Mouse (Mus musculus): ENCODE results near the gene Kif3c. TPM values are rescaled to one million over a fixed set of nuclear protein-coding genes. Genes with fewer than 3 reads are reported as not detected.
A peak's percentile ranks its signal among the peaks of the same experiment; 100 is the strongest.

Gene Kif3c
- polyA plus RNA-seq, 1 experiment from 2014 or later: 23.4 TPM

DNA sequence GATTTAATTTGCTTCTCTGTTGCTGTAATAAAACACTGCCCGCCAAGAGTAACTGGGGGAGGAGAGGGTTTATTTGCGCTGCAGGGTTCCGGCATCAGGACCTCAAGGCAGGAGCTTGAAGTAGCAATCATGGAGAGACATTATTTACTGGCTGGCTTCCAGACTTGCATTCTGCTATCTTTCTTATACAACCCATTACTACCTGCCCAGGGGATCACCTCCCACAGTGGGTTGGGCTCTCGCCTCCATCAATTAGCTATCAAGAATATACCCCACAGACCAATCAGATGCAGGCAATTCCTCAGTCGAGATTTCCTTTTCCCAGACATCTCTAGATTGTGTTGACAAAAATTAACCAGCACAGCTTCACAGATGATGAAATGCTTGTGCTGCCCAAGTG is 856 bp upstream of the Kif3c start:
- Histone ChIP-seq H3K27me3 (ENCODE audit: control insufficient read depth, insufficient read depth, low read length) (no peaks in the 10 kb centered on the region), H3K9me3 (ENCODE audit: control insufficient read depth, low read length) (no peaks in the 10 kb centered on the region), H3K9ac (ENCODE audit: low read depth, low read length) (no peak overlapping the region), H3K36me3 (ENCODE audit: control insufficient read depth, insufficient read depth, low read length) (peaks cover 10% of the 10 kb centered on the region), H3K4me1 (replicated peaks; ENCODE audit: control insufficient read depth, insufficient read depth, low read length) (peaks cover 6% of the 10 kb centered on the region), H3K4me2 (replicated peaks; ENCODE audit: low read depth, low read length) (no peak overlapping the region), H3K27ac (ENCODE audit: low read depth, low read length) (no peak overlapping the region), H3K4me3 (ENCODE audit: low read depth, low read length) (no peak overlapping the region)
- DNase-seq (ENCODE audit: low spot score): no peak
- 92% methylated on average over 5 of the region's 5 CpGs for WGBS
- 0 out of 2 replicates have a peak, but pooled peaks have one; percentile 0 for ATAC-seq (ENCODE audit: low FRiP score)

DNA sequence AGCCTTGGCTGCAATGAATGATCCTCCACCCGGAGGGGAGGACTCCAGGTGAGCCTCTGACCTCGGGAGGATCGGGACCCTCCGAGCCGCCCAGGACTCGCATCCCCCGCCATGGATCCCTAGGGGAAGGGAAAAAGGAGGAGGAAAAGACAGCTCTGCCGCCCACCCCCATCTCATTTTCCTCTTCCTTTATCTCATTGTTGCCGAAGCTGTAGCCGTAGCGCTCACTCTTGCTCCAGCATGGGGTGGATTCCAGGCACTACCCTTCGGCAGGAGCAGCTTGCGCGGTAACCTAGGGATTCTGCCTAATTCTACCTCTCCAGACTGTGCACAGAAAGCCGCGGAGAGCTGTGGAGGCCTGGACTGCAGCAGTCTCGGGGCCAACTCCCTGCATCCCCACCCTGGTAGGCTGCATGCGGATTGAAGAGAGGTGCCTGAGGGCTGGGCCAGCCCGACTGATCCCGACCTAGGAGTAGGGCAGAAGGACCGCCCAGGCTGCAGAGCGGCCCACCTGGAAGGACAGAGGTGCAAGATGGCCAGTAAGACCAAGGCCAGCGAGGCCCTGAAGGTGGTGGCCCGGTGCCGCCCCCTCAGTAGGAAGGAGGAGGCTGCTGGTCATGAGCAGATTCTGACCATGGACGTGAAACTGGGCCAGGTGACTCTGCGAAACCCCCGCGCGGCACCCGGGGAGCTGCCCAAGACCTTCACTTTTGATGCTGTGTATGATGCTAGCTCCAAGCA is 687 bp downstream of the Kif3c start:
- peaks cover 10% of the 10 kb centered on the region for H3K4me1 ChIP-seq (replicated peaks; ENCODE audit: control insufficient read depth, insufficient read depth, low read length)
- DNase-seq (ENCODE audit: low spot score): no peak

GRCm38 (mm10) chr12:3366190-3366956 is 1.4 kb downstream of the Kif3c start:
- H3K27ac ChIP-seq (ENCODE audit: low read depth, low read length): no peak overlapping the region; the same call in 1 of the 2 replicates

More for the DNA sequence above, 687 bp downstream of the Kif3c start:
- H3K27me3 ChIP-seq (ENCODE audit: control insufficient read depth, insufficient read depth, low read length): no peaks in the 10 kb centered on the region
- peak overlapping the region; percentile 75 for H3K27ac ChIP-seq (ENCODE audit: low read depth, low read length)
- H3K4me2 ChIP-seq (replicated peaks; ENCODE audit: low read depth, low read length): peak overlapping the region; percentile 92
- H3K36me3 ChIP-seq (ENCODE audit: control insufficient read depth, insufficient read depth, low read length): peaks cover 10% of the 10 kb centered on the region
- no peaks in the 10 kb centered on the region for H3K9me3 ChIP-seq (ENCODE audit: control insufficient read depth, low read length)
- ATAC-seq (ENCODE audit: low FRiP score): peak; percentile 67
- 4% methylated on average over 29 of the region's 31 CpGs for WGBS
- H3K4me3 ChIP-seq (ENCODE audit: low read depth, low read length): peak overlapping the region; percentile 55
- peak overlapping the region; percentile 91 for H3K9ac ChIP-seq (ENCODE audit: low read depth, low read length)

DNA sequence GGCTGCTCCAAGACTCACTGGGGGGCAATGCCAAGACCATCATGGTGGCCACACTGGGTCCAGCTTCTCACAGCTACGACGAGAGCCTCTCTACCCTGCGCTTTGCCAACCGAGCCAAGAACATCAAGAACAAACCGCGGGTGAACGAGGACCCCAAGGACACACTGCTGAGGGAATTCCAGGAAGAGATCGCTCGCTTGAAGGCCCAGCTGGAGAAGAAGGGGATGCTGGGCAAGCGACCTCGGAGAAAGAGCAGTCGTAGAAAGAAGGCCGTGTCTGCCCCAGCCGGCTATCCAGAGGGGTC is 2.0 kb downstream of the Kif3c start:
- H3K27me3 ChIP-seq (ENCODE audit: control insufficient read depth, insufficient read depth, low read length): no peaks in the 10 kb centered on the region
- 93% methylated on average over 14 of the region's 14 CpGs for WGBS
- H3K4me2 ChIP-seq (replicated peaks; ENCODE audit: low read depth, low read length): no peak overlapping the region
- peak overlapping the region; percentile 8; the same call in 1 of the 2 replicates for H3K4me3 ChIP-seq (ENCODE audit: low read depth, low read length)
- DNase-seq (ENCODE audit: low spot score) (no peak), ATAC-seq (ENCODE audit: low FRiP score) (no peak)
- peaks cover 10% of the 10 kb centered on the region for H3K36me3 ChIP-seq (ENCODE audit: control insufficient read depth, insufficient read depth, low read length)
- H3K9me3 ChIP-seq (ENCODE audit: control insufficient read depth, low read length): no peaks in the 10 kb centered on the region
- H3K27ac ChIP-seq (ENCODE audit: low read depth, low read length): no peak overlapping the region
- H3K4me1 ChIP-seq (replicated peaks; ENCODE audit: control insufficient read depth, insufficient read depth, low read length): peaks cover 16% of the 10 kb centered on the region
- H3K9ac ChIP-seq (ENCODE audit: low read depth, low read length): no peak overlapping the region

More at GRCm38 (mm10) chr12:3366190-3366956, 1.4 kb downstream of the Kif3c start:
- Histone ChIP-seq H3K4me2 (replicated peaks; ENCODE audit: low read depth, low read length) (peak overlapping the region; percentile 92), H3K4me3 (ENCODE audit: low read depth, low read length) (peak overlapping the region; percentile 55), H3K9me3 (ENCODE audit: control insufficient read depth, low read length) (no peaks in the 10 kb centered on the region), H3K27me3 (ENCODE audit: control insufficient read depth, insufficient read depth, low read length) (no peaks in the 10 kb centered on the region), H3K36me3 (ENCODE audit: control insufficient read depth, insufficient read depth, low read length) (peaks cover 10% of the 10 kb centered on the region), H3K4me1 (replicated peaks; ENCODE audit: control insufficient read depth, insufficient read depth, low read length) (peaks cover 16% of the 10 kb centered on the region), H3K9ac (ENCODE audit: low read depth, low read length) (peak overlapping the region; percentile 91)
- ATAC-seq (ENCODE audit: low FRiP score) (0 out of 2 replicates have a peak, but pooled peaks have one; percentile 0), DNase-seq (ENCODE audit: low spot score) (no peak)
- 65% methylated on average over 22 of the region's 22 CpGs for WGBS

- H3K4me3 ChIP-seq (ENCODE audit: low read depth, low read length): peak overlapping the region; percentile 27
- peaks cover 16% of the 10 kb centered on the region for H3K4me1 ChIP-seq (replicated peaks; ENCODE audit: control insufficient read depth, insufficient read depth, low read length)
- H3K9ac ChIP-seq (ENCODE audit: low read depth, low read length): 0 out of 2 replicates have a peak overlapping the region, but pooled peaks have one; percentile 19
- H3K9me3 ChIP-seq (ENCODE audit: control insufficient read depth, low read length): no peaks in the 10 kb centered on the region
- ATAC-seq (ENCODE audit: low FRiP score) (no peak), DNase-seq (ENCODE audit: low spot score) (no peak)
- 44% methylated on average over 3 of the region's 3 CpGs for WGBS
- peak overlapping the region; percentile 41 for H3K4me2 ChIP-seq (replicated peaks; ENCODE audit: low read depth, low read length)
- H3K36me3 ChIP-seq (ENCODE audit: control insufficient read depth, insufficient read depth, low read length): peaks cover 10% of the 10 kb centered on the region
- no peaks in the 10 kb centered on the region for H3K27me3 ChIP-seq (ENCODE audit: control insufficient read depth, insufficient read depth, low read length)
- no peak overlapping the region for H3K27ac ChIP-seq (ENCODE audit: low read depth, low read length)
Measured at GRCm38 (mm10) chr12:3368771-3369170, 3.8 kb downstream of the Kif3c start.

- H3K36me3 ChIP-seq (ENCODE audit: control insufficient read depth, insufficient read depth, low read length): peaks cover 10% of the 10 kb centered on the region
- peak overlapping the region; percentile 42; the same call in 1 of the 2 replicates for H3K27ac ChIP-seq (ENCODE audit: low read depth, low read length)
- peak overlapping the region; percentile 34; the same call in 1 of the 2 replicates for H3K9ac ChIP-seq (ENCODE audit: low read depth, low read length)
- WGBS: 11% methylated on average over 11 of the region's 11 CpGs
- peak overlapping the region; percentile 41 for H3K4me2 ChIP-seq (replicated peaks; ENCODE audit: low read depth, low read length)
- DNase-seq (ENCODE audit: low spot score) (peak; percentile 15), ATAC-seq (ENCODE audit: low FRiP score) (peak; percentile 42; the same call in 1 of the 2 replicates)
- H3K9me3 ChIP-seq (ENCODE audit: control insufficient read depth, low read length): no peaks in the 10 kb centered on the region
- no peaks in the 10 kb centered on the region for H3K27me3 ChIP-seq (ENCODE audit: control insufficient read depth, insufficient read depth, low read length)
- peaks cover 16% of the 10 kb centered on the region for H3K4me1 ChIP-seq (replicated peaks; ENCODE audit: control insufficient read depth, insufficient read depth, low read length)
- H3K4me3 ChIP-seq (ENCODE audit: low read depth, low read length): peak overlapping the region; percentile 21
Measured at GRCm38 (mm10) chr12:3370979-3371925, 6.3 kb downstream of the Kif3c start.

GRCm38 (mm10) chr12:3371991-3372390 is 7.1 kb downstream of the Kif3c start:
- no peaks in the 10 kb centered on the region for H3K9me3 ChIP-seq (ENCODE audit: control insufficient read depth, low read length)
- no peak for ATAC-seq (ENCODE audit: low FRiP score)
- H3K9ac ChIP-seq (ENCODE audit: low read depth, low read length): no peak overlapping the region

DNA sequence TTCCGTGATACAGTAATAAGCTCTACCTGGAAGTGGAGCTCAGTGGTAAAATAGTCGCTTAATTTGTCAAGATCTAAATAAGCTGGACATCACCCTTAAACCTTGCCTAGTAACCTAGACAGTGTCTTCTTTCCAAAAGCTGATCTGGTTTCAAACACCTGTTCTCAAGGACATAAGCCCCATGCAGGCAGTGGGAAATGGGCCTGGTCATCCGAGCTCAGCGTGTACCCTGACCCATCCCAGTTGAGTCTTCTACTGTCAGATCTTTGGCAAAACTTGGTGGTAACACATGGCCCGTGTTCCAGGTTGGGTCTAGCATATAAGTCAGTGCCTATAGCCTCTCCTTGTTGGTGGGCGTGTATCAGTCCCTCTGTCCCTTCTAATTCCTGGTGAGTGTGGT is 8.6 kb downstream of the Kif3c start:
- no peak overlapping the region for H3K27ac ChIP-seq (ENCODE audit: low read depth, low read length)
- no peaks in the 10 kb centered on the region for H3K27me3 ChIP-seq (ENCODE audit: control insufficient read depth, insufficient read depth, low read length)
- DNase-seq (ENCODE audit: low spot score): no peak
- H3K4me2 ChIP-seq (replicated peaks; ENCODE audit: low read depth, low read length): no peak overlapping the region
- ATAC-seq (ENCODE audit: low FRiP score): no peak
- no peaks in the 10 kb centered on the region for H3K9me3 ChIP-seq (ENCODE audit: control insufficient read depth, low read length)
- no peak overlapping the region for H3K4me3 ChIP-seq (ENCODE audit: low read depth, low read length)
- peaks cover 15% of the 10 kb centered on the region for H3K4me1 ChIP-seq (replicated peaks; ENCODE audit: control insufficient read depth, insufficient read depth, low read length)
- WGBS: 92% methylated on average over 6 of the region's 6 CpGs
- H3K9ac ChIP-seq (ENCODE audit: low read depth, low read length): no peak overlapping the region
- H3K36me3 ChIP-seq (ENCODE audit: control insufficient read depth, insufficient read depth, low read length): no peaks in the 10 kb centered on the region

More at GRCm38 (mm10) chr12:3371991-3372390, 7.1 kb downstream of the Kif3c start:
- Histone ChIP-seq H3K4me2 (replicated peaks; ENCODE audit: low read depth, low read length) (no peak overlapping the region; the same call in 1 of the 2 replicates), H3K4me1 (replicated peaks; ENCODE audit: control insufficient read depth, insufficient read depth, low read length) (peaks cover 16% of the 10 kb centered on the region), H3K27me3 (ENCODE audit: control insufficient read depth, insufficient read depth, low read length) (no peaks in the 10 kb centered on the region), H3K4me3 (ENCODE audit: low read depth, low read length) (no peak overlapping the region), H3K27ac (ENCODE audit: low read depth, low read length) (no peak overlapping the region), H3K36me3 (ENCODE audit: control insufficient read depth, insufficient read depth, low read length) (peaks cover 6% of the 10 kb centered on the region)
- WGBS: 64% methylated on average over 3 of the region's 3 CpGs
- no peak for DNase-seq (ENCODE audit: low spot score)

All from hindbrain, embryonic 11.5 days (tissue).